Mouse (Mus musculus) E14TG2a.4 (cell line): ENCODE measurements around the gene Itpr3.

Experiments
- CTCF ChIP-seq: conservative IDR thresholded peaks from 2 replicates; pipeline ENCODE4 v1.5.1; 2014; ENCODE audit warnings: low read length
- NANOG ChIP-seq: IDR thresholded peaks from 2 replicates; pipeline ENCODE4 v1.6.1; 2014; ENCODE audit warnings: borderline replicate concordance, low read length, mixed read lengths
- POU5F1 ChIP-seq: IDR thresholded peaks from 2 replicates; pipeline ENCODE4 v1.6.1; 2014; ENCODE audit warnings: low read length, borderline replicate concordance

DNA sequence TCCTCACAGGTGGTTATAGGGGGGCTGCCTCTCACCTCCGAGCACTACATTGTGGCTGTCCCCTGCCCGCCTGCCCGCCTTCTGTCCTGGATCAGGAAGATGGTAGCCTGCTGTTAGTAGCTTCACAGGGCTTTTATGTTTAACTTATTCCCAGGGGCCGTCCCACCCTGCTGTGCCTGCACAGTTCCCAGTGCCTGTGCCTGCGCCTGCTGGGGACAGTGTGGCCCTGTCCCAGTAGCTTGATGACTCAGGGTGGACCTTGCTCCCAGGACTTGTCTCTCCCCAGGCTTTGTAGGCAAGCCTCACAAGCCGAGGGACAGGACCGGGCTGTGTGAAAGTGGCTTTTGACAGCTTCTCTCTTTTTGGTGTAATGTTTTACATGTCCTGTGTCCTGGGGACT lies 64.7 kb downstream of the Itpr3 start:
- TF ChIP-seq CTCF (no peak), POU5F1 (no peak), NANOG (no peak)
